Mouse (Mus musculus): Measurements from ENCODE around the gene Gldc. TPM values are rescaled to one million over a fixed set of nuclear protein-coding genes. Genes with fewer than 3 reads are reported as not detected.

The Gldc gene
- polyA plus RNA-seq, 1 experiment = 0.16 TPM

- H3K4me1 ChIP-seq (ENCODE audit: control insufficient read depth, insufficient read depth, insufficient read length, low read length) = no peaks in the 10 kb centered on the region; the same call in 1 of the 2 replicates
- H3K27me3 ChIP-seq (ENCODE audit: control insufficient read depth, insufficient read depth, low read length) = peaks cover 26% of the 10 kb centered on the region
- no peak overlapping the region for H3K4me3 ChIP-seq (ENCODE audit: low read depth, low read length)
- 12% methylated on average over 15 of the region's 15 CpGs for WGBS
- no peak for TF ChIP-seq CTCF (IDR thresholded peaks at IDR 0.05; ENCODE audit: extremely low read depth, insufficient read length, insufficient replicate concordance, low read depth, low read length)
- no peak for TF ChIP-seq POLR2A (IDR thresholded peaks at IDR 0.05; ENCODE audit: low read depth, low read length)
- no peak overlapping the region for H3K27ac ChIP-seq (ENCODE audit: insufficient read depth, low read depth, low read length)
- H3K36me3 ChIP-seq (ENCODE audit: control insufficient read depth, insufficient read depth, low read length) = no peaks in the 10 kb centered on the region
Observed at GRCm38 (mm10) chr19:30174074-30174670, 1.1 kb downstream of the Gldc start.

GRCm38 (mm10) chr19:30171346-30172055 lies 3.7 kb downstream of the Gldc start:
- Histone ChIP-seq H3K4me3 (ENCODE audit: low read depth, low read length) (no peak overlapping the region), H3K27me3 (ENCODE audit: control insufficient read depth, insufficient read depth, low read length) (peaks cover 24% of the 10 kb centered on the region), H3K36me3 (ENCODE audit: control insufficient read depth, insufficient read depth, low read length) (no peaks in the 10 kb centered on the region), H3K27ac (ENCODE audit: insufficient read depth, low read depth, low read length) (no peak overlapping the region), H3K4me1 (ENCODE audit: control insufficient read depth, insufficient read depth, insufficient read length, low read length) (no peaks in the 10 kb centered on the region; the same call in 1 of the 2 replicates)
- WGBS = 68% methylated on average over 8 of the region's 8 CpGs
- TF ChIP-seq CTCF (IDR thresholded peaks at IDR 0.05; ENCODE audit: extremely low read depth, insufficient read length, insufficient replicate concordance, low read depth, low read length) = no peak
- no peak for TF ChIP-seq POLR2A (IDR thresholded peaks at IDR 0.05; ENCODE audit: low read depth, low read length)

GRCm38 (mm10) chr19:30170319-30170718 lies 4.9 kb downstream of the Gldc start:
- TF ChIP-seq CTCF (IDR thresholded peaks at IDR 0.05; ENCODE audit: extremely low read depth, insufficient read length, insufficient replicate concordance, low read depth, low read length) = no peak
- TF ChIP-seq POLR2A (IDR thresholded peaks at IDR 0.05; ENCODE audit: low read depth, low read length) = no peak
- H3K27ac ChIP-seq (ENCODE audit: insufficient read depth, low read depth, low read length) = no peak overlapping the region
- no peaks in the 10 kb centered on the region for H3K36me3 ChIP-seq (ENCODE audit: control insufficient read depth, insufficient read depth, low read length)
- peaks cover 17% of the 10 kb centered on the region for H3K27me3 ChIP-seq (ENCODE audit: control insufficient read depth, insufficient read depth, low read length)
- H3K4me3 ChIP-seq (ENCODE audit: low read depth, low read length) = no peak overlapping the region
- H3K4me1 ChIP-seq (ENCODE audit: control insufficient read depth, insufficient read depth, insufficient read length, low read length) = no peaks in the 10 kb centered on the region; the same call in 1 of the 2 replicates
- 61% methylated on average over 6 of the region's 6 CpGs for WGBS

- H3K36me3 ChIP-seq (ENCODE audit: control insufficient read depth, insufficient read depth, low read length) = no peaks in the 10 kb centered on the region
- H3K27me3 ChIP-seq (ENCODE audit: control insufficient read depth, insufficient read depth, low read length) = no peaks in the 10 kb centered on the region
- H3K4me3 ChIP-seq (ENCODE audit: low read depth, low read length) = no peak overlapping the region
- no peaks in the 10 kb centered on the region for H3K4me1 ChIP-seq (ENCODE audit: control insufficient read depth, insufficient read depth, insufficient read length, low read length)
- TF ChIP-seq POLR2A (IDR thresholded peaks at IDR 0.05; ENCODE audit: low read depth, low read length) (no peak), CTCF (IDR thresholded peaks at IDR 0.05; ENCODE audit: extremely low read depth, insufficient read length, insufficient replicate concordance, low read depth, low read length) (no peak)
- H3K27ac ChIP-seq (ENCODE audit: insufficient read depth, low read depth, low read length) = no peak overlapping the region
- WGBS = 88% methylated on average over 20 of the region's 20 CpGs
Observed at GRCm38 (mm10) chr19:30166801-30167505, 8.3 kb downstream of the Gldc start.

- TF ChIP-seq CTCF (IDR thresholded peaks at IDR 0.05; ENCODE audit: extremely low read depth, insufficient read length, insufficient replicate concordance, low read depth, low read length) (no peak), POLR2A (IDR thresholded peaks at IDR 0.05; ENCODE audit: low read depth, low read length) (no peak)
- WGBS = 82% methylated on average over 2 of the region's 2 CpGs
- Histone ChIP-seq H3K27me3 (ENCODE audit: control insufficient read depth, insufficient read depth, low read length) (no peaks in the 10 kb centered on the region), H3K36me3 (ENCODE audit: control insufficient read depth, insufficient read depth, low read length) (no peaks in the 10 kb centered on the region), H3K27ac (ENCODE audit: insufficient read depth, low read depth, low read length) (no peak overlapping the region), H3K4me3 (ENCODE audit: low read depth, low read length) (no peak overlapping the region), H3K4me1 (ENCODE audit: control insufficient read depth, insufficient read depth, insufficient read length, low read length) (no peaks in the 10 kb centered on the region)
Observed at GRCm38 (mm10) chr19:30164228-30164627, 11.0 kb downstream of the Gldc start.

GRCm38 (mm10) chr19:30162808-30163207 lies 12.4 kb downstream of the Gldc start:
- no peak for TF ChIP-seq CTCF (IDR thresholded peaks at IDR 0.05; ENCODE audit: extremely low read depth, insufficient read length, insufficient replicate concordance, low read depth, low read length)
- TF ChIP-seq POLR2A (IDR thresholded peaks at IDR 0.05; ENCODE audit: low read depth, low read length) = no peak
- H3K27ac ChIP-seq (ENCODE audit: insufficient read depth, low read depth, low read length) = no peak overlapping the region
- no peaks in the 10 kb centered on the region for H3K27me3 ChIP-seq (ENCODE audit: control insufficient read depth, insufficient read depth, low read length)
- 55% methylated on average over 5 of the region's 5 CpGs for WGBS
- H3K36me3 ChIP-seq (ENCODE audit: control insufficient read depth, insufficient read depth, low read length) = no peaks in the 10 kb centered on the region
- no peaks in the 10 kb centered on the region for H3K4me1 ChIP-seq (ENCODE audit: control insufficient read depth, insufficient read depth, insufficient read length, low read length)
- no peak overlapping the region for H3K4me3 ChIP-seq (ENCODE audit: low read depth, low read length)

GRCm38 (mm10) chr19:30160021-30160420 lies 15.2 kb downstream of the Gldc start:
- Histone ChIP-seq H3K27me3 (ENCODE audit: control insufficient read depth, insufficient read depth, low read length) (no peaks in the 10 kb centered on the region), H3K36me3 (ENCODE audit: control insufficient read depth, insufficient read depth, low read length) (no peaks in the 10 kb centered on the region), H3K4me1 (ENCODE audit: control insufficient read depth, insufficient read depth, insufficient read length, low read length) (no peaks in the 10 kb centered on the region), H3K27ac (ENCODE audit: insufficient read depth, low read depth, low read length) (no peak overlapping the region), H3K4me3 (ENCODE audit: low read depth, low read length) (no peak overlapping the region)
- 78% methylated on average over 2 of the region's 2 CpGs for WGBS
- TF ChIP-seq POLR2A (IDR thresholded peaks at IDR 0.05; ENCODE audit: low read depth, low read length) (no peak), CTCF (IDR thresholded peaks at IDR 0.05; ENCODE audit: extremely low read depth, insufficient read length, insufficient replicate concordance, low read depth, low read length) (no peak)
